Mouse (Mus musculus) retina, postnatal 1 day (tissue): Measurements from ENCODE around the gene Rapgef5.

Source experiments
- DNase-seq: peaks from one replicate; pipeline ENCODE4 v3.0.0-alpha.2; 2012

Rapgef5 gene

DNA sequence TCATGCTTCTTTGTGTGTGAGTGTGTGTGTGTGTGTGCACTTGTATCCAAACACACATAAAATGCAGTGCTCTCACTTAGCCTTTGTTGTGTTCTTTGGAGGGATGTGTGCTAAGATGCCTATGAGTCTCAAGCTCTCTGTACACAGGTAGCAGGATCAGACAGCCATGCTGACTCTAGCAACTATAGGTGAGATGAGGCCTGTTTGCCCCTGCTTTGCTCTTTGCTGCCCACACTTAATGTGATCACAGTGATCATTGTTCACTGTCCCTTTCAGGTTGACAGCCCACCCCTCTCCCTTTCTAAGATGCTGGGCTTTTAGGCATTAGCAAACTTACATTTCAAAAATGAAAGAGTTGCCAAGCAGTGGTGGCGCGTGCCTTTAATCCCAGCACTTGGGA is 158.2 kb downstream of the Rapgef5 start:
- DNase-seq = no peak

DNA sequence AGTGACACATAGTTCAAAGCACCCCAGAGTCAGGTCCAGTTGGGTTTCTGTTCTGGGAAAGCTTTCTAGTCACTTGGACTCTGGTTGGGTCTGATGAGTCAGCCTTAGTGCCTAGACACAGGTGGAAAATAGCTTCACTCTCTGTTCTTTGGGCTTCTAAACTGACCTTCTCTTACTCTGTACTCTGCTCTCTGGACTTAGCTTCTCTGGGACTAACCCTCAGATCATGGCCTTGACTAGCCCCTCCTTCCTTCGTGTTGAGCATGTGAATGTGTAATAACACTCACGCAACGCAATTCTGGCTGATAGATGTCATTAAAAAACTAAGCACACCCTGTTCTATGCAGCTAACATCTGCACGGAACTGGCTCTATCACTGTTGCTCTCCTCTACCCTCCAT is 160.0 kb downstream of the Rapgef5 start:
- no peak for DNase-seq

DNA sequence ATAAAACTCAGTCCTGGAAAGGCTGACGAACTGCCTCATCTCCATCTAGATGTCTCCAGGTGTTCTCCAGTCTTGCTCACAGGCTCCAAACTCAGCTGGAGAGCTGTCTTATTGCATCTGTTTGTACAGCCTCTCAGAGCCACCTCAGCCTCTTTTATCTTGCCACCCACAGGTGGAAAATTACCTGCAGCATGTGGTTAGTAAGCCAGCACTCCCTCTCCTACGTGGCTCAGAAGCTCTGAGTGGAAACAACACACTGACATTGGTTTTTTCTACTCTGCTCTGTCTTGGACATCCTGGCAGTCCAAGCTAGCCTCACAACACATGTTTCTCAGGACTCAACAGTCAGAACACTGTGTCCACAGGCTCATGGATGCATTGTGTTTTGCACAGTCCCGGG is 162.6 kb downstream of the Rapgef5 start:
- DNase-seq = no peak

DNA sequence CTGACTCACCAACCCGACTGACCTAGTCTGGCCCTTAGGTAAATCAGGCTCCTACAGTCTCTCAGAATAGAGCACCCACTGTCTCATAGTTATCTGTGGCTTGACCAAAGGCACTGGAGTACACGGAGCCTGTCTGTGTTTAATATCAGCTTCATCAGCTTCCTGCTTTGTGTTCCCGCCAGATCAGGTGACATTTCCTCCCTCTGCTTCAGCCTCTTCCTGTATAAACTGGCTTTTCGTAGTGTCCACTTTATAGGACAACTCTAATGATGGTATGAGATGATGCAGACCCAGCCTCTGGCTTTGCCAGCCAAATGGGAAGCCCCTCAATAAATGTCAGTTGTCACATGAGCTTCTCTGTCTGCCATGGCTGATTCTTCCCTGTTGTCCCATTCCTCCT is 163.5 kb downstream of the Rapgef5 start:
- DNase-seq = no peak

DNA sequence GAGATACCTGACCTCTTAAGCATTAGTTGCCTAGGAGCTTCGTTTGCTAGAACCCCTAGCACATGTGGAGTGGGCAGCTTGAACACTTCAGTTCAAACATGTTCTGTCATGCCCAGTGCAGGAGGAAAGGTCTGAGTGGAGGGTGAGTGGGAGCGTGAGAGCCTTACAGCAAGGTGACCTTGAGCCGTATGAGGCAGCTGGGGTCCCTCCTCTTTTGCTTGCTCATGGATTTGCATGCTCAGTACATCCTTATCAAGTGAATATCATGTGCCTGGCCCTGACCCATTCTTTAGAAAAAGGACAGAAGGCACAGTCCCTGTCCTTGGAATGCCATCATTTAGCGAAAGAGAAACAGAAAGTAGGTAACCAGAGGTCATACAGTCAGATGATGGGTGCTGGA is 165.0 kb downstream of the Rapgef5 start:
- DNase-seq = no peak

DNA sequence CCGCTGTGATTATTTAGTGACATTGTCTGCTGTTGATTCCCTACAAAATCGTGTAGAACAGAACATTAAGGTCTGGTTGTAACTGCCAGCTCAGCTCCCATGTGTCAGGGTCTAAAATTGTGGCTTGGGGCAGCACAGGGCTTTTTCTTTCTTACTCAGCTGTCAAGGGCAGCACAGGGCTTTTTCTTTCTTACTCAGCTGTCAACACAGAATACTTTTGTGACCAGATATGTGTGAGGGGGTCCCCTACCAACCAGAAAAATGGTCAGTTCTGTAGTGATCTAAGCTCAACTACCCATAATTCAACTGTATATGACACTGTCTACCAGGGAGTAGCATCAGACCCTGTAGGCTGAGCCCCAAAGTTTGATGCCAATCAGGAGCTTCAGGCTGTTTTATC is 167.1 kb downstream of the Rapgef5 start:
- DNase-seq = no peak

DNA sequence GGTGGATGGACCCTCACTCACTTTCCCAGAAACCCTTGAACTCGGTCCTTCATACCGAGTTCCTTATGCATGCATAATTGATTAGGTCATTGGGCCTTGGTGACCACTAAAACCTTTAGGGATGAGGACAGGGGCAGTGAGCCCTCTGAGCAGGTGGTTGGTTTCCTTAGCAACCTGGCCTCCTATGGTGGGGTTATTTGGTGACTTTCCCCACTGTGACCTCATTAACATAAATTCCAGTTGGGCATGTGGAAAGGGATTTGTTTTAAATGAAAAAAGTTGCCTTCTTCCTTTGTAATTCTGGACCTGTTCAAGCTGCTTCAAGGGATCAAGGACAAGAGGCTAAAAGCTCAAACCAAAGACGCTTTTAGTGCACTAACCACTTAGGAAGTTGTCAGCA is 167.7 kb downstream of the Rapgef5 start:
- DNase-seq = peak; percentile 30

DNA sequence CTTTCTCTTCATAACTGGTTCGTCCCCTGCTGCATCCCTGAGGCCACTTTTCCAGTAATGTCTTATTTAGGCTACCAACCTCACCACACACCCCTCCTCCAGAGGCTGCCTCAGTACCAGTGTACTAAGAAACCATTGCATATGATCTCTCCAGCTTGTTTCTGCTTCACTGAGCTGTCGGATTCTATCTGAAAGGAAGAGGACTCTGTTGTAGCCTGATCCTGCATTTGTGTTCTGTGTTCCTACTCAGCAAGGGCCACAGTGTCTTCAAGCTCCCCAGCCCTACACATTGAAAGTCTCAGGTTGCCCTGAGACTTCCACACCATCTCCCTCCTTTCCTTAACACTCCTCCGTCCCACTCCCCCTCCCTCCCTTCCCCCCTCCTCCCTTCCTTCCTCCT is 168.5 kb downstream of the Rapgef5 start:
- peak; percentile 80 for DNase-seq

DNA sequence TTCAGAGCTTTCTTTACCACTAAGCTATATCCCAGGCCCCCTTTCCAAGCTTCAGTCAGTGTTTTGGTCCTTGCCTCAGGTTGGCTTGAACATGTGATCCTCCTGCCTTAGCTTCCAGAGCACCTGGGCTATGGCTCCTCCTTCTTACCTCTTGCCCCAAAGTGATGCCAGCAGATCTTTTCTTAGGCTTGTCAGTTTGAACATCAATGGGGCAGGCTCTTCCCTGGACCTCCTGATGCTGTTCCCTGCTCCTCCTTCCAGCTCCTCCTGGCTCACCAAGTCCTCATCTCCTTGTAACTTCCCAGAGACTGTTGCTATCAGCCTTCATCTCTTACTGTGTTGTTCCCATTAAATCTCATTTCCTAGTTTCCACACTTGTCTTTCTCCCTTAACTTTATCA is 169.1 kb downstream of the Rapgef5 start:
- DNase-seq = no peak

DNA sequence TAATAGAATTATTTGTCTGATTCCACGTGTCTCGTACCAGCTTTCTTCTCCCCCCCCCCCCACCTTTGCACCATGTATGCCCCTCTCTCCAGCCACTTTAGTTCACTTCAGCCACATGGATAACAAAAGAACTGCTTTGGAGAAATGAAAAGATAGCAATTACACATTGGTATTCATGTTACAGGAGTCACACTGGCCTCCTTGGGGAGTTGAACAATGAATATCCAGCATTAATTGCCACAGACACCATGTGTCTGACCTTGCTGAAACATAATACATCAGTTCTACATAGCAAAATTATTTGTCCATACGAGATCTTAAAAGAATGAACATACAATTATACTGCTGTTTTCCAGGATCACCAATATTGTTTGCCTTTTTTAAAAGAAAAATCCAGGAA is 170.5 kb downstream of the Rapgef5 start:
- DNase-seq = no peak

DNA sequence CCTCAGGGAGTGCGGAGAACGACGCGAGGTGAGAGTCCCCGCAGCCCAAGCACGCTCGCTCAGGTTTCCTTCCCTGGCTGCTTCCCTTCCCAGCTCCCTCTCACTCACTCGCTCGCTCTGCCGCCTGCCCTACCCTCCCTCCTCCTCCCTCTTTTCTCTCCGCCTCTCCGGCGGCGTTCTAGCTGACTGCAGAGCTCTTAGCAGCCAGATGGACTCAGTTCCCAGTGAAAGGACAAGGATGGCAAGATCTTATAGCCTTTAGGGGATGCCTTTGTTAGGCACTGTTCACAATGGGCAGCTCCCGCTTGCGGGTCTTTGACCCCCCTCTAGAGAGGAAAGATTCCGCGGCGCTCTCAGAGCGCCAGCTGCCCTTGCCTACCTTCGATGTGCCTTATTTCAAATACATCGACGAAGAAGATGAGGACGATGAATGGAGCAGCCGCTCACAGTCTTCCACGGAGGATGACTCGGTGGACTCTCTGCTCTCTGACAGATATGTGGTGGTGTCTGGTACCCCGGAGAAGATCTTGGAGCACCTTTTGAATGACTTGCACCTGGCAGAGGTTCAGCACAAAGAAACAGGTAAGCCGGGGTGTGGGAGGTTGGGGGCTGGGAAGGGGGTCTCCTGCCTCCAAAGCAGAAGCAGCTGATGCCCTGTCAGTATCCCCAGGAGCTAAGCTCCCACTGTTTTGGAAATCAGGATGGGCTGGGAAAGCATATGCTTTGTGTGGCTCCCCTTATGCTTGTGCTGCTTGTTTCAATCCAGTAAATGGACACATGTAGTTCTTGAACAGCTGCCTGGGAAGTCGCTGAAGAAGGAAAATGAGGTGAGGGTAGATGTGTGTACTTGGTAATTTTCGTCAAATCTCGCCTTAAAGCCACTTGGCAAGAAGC is 172.6 kb downstream of the Rapgef5 start:
- peak; percentile 88 for DNase-seq

DNA sequence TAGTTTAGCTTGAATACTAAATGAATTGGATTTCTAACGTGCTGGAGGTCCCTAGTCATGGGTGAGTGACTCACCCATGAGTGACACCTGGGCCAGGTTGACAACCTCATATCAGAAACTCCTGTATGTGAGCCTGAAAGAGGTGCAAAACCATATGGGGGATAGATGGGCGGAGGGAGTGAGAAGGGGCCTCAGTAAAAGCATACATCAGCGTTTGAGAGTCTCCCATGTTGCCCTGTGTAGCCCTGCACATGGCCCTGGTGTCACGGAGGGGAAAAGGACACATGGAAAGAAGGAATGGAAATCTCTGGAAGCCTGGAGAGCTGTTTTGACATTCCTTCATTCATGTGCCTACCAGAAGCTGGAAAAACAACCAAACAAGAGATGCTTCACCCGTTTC is 175.1 kb downstream of the Rapgef5 start:
- DNase-seq = no peak

DNA sequence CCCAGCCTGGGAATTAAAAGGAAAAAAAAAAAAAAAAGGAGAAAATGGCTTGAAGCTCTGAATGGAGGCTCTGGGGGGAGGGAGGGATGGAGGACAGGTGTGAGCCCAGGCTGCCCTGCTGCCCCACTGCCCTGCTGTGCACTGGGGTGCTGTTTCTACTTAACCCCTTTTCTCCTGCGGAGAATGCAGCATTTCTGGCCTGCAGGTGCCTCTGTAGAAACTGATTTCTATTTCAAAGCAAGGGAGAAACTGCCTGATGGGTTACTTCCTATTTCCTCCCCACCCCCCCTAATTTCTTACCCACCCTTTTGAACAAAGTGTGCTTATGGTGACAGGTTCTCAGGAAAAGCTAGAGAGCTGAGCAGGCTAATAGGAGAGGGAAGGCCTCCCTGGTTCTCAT is 176.5 kb downstream of the Rapgef5 start:
- DNase-seq = peak; percentile 34

DNA sequence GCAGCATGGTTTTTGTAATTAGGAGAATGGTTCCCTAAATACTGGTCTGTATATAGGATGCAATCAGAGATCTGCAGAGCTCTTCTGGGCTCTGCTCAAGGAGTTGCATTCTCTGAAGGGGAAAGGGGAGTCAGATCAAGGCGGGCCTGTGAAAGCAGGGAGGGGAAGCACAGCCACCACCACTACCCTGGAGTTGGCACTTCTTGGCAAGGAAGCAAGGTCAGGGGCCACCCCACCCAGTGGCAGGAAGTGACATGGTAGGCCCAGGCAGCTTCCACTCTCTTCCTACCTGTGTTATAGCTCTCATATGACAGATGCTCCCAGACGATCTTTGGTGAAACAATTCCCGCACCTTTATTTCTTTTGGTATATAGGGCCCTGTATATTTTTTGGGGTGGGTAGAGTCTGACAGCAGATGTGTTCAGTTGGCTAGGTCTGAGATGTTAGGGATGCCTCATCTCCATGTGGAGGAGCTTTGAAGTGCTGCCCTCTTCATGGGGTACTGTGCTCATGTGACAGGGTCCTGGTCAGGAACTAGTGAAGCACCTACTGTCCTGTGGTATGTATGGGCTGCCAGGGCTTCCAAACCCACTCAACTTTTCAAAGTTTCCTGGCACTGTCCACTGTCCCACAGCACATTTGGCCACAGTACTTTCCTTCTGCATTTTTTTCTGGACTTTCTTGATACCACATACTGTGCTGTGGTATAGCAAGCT is 183.8 kb downstream of the Rapgef5 start:
- no peak for DNase-seq

DNA sequence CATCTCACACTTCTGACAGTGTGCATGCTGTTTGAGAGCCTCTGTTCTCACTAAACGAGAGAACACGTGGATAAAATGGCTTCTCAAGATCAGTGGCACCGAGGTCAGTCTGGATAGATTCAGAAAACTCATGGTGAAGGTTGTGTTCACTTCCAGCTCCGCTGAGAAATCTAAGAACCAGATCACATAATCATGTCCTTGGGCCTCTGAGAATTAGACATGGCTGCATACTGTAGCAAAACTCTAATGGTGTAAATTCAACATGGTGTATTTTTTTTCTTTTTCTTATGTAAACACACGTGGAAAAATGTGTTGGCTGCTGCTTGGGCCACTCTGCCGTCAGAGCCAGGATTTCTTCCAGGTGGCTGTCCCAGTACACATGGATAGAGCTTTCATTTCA is 184.6 kb downstream of the Rapgef5 start:
- DNase-seq = no peak

DNA sequence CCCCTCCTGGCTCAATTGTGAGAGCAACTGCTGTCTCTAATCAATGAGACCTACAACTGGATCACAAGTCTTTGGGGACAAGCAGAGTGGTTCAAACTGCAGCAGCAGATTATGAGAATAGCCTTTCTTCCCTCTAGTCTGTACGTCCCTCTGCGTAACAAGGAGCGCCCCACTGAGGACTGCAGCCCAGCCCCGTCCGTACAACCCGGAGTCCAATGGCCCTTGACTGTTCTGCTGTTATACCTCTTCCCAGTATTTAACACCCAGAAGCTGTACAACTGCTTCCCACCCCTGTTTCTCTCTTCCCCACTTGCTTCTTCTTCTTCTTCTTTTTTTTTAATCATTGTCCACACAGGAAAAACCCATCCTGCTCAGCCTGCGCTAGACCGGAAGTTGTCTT is 186.0 kb downstream of the Rapgef5 start:
- no peak for DNase-seq

DNA sequence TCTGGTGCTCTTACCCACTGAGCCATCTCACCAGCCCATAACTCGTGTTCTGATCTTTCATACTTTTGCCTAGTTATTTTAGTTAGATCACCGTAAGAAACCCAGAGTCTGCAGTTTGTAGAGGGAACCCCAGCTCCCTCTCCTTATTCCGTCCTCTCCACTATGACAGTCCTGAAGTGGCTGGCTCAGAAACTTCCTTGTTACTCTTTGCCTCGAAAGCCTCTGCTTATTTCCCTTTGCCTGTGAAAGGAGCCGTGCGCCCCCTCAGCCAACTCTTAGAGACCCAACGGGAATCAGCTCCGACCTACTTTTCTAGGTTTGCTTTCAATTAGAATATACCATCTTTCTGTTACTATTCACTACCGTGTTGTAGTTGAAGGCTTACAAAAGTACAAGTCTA is 186.6 kb downstream of the Rapgef5 start:
- no peak for DNase-seq

DNA sequence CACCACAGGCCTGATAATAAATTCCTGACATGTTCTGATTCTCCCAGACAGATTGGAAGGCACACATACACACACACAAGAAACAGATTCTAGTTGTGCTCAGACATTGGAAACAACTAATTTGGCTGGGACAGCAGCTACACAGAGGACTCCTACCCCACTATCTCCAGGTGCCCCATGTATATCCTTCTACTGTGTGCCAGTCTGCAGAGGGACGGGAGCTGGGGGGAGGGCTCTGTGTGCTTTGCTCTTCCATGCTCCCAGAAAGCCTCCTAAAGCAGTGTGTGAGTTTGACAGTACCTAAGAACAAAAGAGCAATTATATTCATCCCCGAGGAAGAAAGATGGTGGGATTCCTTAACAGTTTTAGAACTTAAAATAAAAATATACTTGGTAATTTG is 187.1 kb downstream of the Rapgef5 start:
- DNase-seq = no peak

DNA sequence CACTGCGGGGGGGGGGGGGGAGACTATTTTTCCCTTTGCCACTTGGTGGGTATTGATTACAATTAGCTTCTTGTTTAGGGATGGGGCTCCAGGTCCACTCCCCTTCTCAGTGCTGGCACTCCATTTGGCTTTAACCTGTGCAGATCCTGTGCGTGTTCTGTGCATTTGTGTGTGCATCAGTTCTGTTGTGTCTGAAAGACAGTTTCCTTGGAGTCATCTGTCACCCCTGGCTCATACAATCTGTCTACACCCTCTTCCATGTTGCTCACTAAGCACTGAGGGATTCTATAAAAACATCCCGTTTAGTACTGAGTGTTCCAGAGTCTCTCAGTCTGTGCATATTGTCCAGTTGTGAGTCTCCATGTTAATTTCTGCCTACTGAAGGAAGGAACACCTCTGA is 189.0 kb downstream of the Rapgef5 start:
- no peak for DNase-seq

DNA sequence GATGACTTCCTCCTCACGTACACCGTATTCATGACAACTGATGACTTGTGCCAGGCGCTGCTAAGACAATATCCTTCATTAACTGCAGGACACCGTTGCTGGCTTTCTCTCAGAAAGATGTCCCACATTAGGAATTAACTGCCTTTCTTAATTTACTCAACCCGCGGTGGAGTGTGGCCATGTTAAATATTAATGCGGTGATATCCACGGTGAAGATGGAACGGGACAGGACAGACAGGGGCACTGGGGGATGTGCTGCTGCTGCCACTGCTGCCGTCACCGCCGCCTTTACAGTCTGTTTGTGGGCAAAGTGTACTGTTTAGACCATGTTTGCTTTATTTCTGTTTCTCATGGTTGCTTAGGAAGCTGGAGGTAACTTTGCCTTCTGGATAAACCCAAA is 193.0 kb downstream of the Rapgef5 start:
- DNase-seq = no peak

DNA sequence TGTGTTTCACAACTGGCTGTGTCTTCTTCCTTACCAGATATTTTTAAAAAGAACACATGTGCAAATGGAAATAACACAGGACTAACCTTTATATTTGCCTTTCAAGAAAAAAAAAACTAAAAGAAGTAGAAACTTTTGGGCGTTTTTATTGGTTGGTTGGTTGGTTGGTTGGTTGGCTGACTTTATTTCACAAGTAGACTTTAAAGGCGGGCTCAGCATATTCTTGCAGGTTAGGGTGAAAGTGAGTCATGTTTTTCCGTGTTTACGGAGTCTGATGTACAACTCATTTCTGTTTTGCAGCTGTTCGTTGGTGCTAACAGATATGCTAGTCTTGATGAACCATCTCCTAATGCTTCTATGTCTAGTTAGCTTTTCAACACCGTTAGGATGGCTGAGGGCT is 196.2 kb downstream of the Rapgef5 start:
- DNase-seq = no peak

DNA sequence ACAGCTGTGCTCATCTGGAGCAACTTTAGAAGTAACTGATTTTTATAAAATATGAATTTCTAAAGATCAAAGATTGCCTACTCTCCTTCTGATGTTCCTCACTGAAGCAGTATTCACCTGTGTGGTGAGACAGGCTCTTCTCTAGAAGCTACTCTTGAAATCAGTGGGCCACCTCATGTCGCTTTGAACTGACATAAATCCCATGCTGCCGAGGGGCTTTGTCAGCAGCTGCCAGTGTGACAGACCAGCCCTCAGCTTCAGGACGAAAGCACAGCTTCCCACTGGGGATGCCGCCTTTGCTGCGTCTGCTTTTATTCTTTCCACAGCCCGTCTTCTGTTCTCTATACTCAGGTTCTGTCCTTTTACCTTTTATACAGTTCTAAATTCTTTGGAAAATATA is 197.3 kb downstream of the Rapgef5 start:
- DNase-seq = no peak

DNA sequence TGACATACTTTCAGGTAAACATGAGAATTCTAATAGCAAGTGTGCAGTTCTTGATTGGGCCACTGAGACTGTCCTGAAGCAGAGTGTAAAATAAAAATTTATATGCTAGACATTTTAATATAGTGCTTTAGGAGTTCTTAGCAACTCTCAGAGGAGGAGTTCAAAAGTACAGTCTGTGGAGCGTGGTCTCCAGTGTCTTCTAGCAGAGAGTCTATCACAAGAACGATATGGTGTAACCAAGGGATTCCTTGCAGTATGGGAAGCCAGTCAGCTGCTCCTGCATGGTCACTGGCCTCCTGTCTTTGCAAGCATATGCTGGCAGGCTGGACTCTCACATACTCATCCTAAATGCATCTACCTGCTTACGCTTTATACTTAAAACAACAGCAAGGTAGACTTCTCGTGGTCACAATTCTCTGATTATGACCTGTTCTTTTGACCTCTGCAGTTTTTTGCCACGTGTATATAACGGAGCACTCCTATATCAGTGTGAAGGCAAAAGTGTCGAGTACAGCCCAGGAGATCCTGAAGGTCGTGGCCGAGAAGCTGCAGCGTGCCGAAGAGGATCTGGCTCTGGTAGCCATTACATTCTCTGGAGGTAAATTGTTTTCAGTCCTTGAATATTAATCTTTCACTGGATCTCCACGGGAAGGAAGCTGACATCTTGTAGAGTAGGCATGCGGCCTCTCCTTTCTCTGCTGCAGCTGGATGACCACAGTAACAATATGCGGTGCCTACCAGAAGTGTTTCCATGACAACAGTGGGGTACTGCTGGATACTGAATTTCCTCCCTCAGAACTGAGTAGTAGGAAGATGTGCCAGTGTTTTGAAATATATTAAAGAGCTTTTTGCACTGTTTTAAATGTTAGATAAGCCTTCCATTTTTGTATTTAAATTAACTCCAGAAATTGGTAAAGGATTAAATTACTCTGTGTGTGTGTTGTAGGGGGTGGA is 204.8 kb downstream of the Rapgef5 start:
- DNase-seq = no peak
